Mouse (Mus musculus) heart, embryonic 16.5 days (tissue): ENCODE results near the gene Gipc2. TPM values are rescaled to one million over a fixed set of nuclear protein-coding genes. Genes with fewer than 3 reads are reported as not detected.

Experiments
- ATAC-seq: fragments of 200-750 bp; cut with Nextera tagmentation; replicated peaks from 2 replicates; pipeline ENCODE4 v1.8.0; 2017; ENCODE audit warnings: moderate number of reproducible peaks; ENCODE audit not compliant: insufficient read depth, low FRiP score; ENCODE audit errors: extremely low read depth
- H3K27ac ChIP-seq: fragments of 300-500 bp; sonication (generic); 2 replicates; pipeline ENCODE4 v1.5.1; 2014; ENCODE audit warnings: mild to moderate bottlenecking, low read length, control low read depth, moderate library complexity
- H3K27me3 ChIP-seq: fragments of 300-500 bp; sonication (generic); 2 replicates; pipeline ENCODE4 v1.6.1; 2014; ENCODE audit warnings: low read length, mixed read lengths; ENCODE audit not compliant: control insufficient read depth, insufficient read depth
- H3K36me3 ChIP-seq: fragments of 300-500 bp; sonication (generic); 2 replicates; pipeline ENCODE4 v1.6.1; 2014; ENCODE audit not compliant: control insufficient read depth, insufficient read depth
- H3K4me1 ChIP-seq: fragments of 300-500 bp; sonication (generic); 2 replicates; pipeline ENCODE4 v1.6.1; 2014; ENCODE audit warnings: low read length, mixed read lengths; ENCODE audit not compliant: control insufficient read depth, insufficient read depth
- H3K4me2 ChIP-seq: fragments of 300-500 bp; sonication (generic); 2 replicates; pipeline ENCODE4 v1.6.1; 2014; ENCODE audit warnings: low read depth, mild to moderate bottlenecking, control low read depth, low read length
- H3K4me3 ChIP-seq: fragments of 300-500 bp; sonication (generic); 2 replicates; pipeline ENCODE4 v1.5.1; 2014; ENCODE audit warnings: mild to moderate bottlenecking, control low read depth, low read length
- H3K9ac ChIP-seq: fragments of 300-500 bp; sonication (generic); 2 replicates; pipeline ENCODE4 v1.6.1; 2014; ENCODE audit warnings: low read length, control low read depth
- H3K9me3 ChIP-seq: fragments of 300-500 bp; sonication (generic); replicated peaks from 2 replicates; pipeline ENCODE4 v1.6.1; 2016; ENCODE audit warnings: low read length; ENCODE audit not compliant: control insufficient read depth
- WGBS: fragments of 180-500 bp; shearing (Covaris S2); extraction: QIAGEN DNeasy Blood & Tissue Kit; methylation state at CpG from one replicate; pipeline ENCODE4 v1.1.7; 2014; 5-methylcytosine and 5-hydroxymethylcytosine counted together
- polyA plus RNA-seq: library from polyadenylated mRNA; unstranded; fragments of >200 nt; fragmentation: Nextera tagmentation; extraction: Ambion mirVana; gene quantifications from 2 replicates; pipeline ENCODE4 v1.2.1, GENCODE M21; 2015

Gene Gipc2
- polyA plus RNA-seq, 1 experiment from 2014 or later, result 5.7 TPM

DNA sequence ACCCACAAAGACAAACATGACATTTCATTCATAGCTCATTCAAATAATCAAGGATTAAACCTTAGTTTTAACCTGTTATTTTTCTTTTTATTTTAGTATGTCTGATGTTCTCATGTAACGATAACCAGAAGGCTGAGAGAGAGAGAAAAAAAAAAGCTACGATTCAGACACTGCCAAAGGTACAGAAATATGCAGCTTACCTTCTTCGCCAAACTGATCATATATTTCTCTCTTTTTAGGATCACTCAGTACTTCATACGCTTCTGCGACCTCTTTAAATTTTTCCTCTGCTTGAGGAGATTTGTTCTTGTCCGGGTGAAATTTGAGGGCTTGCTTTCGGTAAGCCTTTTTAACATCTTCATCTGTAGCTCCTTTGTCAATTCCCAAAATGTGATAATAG is 27.1 kb upstream of the Gipc2 start:
- Histone ChIP-seq H3K4me1 (peaks cover 20% of the 10 kb centered on the region), H3K27me3 (no peaks in the 10 kb centered on the region), H3K4me3 (peak overlapping the region; percentile 59), H3K9me3 (no peaks in the 10 kb centered on the region), H3K36me3 (no peaks in the 10 kb centered on the region), H3K4me2 (peak overlapping the region; percentile 58), H3K9ac (peak overlapping the region; percentile 87), H3K27ac (peak overlapping the region; percentile 88)
- WGBS, result 2% methylated on average over 7 of the region's 7 CpGs
- no peak for ATAC-seq

DNA sequence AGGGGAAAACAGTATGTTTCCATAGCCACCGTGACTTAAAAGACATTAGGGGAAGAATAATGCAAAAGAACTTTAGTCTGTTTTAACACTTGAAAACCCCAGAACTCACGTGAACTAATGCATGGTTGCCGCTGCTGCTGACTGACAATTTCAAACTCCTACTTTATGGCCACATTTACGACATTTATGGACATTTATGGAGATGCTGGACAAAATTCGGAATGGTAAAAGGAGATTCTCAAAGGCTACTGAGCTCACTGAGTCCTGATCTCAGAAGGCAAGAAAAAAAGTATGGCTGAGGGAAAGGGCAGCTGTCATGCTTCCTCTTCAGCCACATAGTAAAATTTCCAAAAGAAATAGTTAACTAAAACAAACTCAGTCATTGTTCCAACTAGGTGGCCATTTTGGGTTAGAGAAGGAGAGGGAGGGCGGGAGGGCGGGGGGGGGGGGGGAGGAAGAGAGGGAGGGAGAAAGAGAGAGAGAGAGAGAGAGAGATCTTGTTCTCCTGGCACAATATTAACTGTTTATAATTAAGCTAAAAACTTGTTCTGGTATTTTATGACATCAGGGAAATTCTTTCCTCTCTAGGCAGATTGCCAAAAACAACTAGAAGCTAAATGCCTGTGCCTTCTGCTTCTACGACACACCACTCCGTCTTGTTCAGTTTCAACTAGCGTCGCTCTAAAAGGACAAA is 26.4 kb upstream of the Gipc2 start:
- Histone ChIP-seq H3K9ac (peak overlapping the region; percentile 77), H3K27ac (peak overlapping the region; percentile 96), H3K27me3 (no peaks in the 10 kb centered on the region), H3K9me3 (no peaks in the 10 kb centered on the region), H3K36me3 (no peaks in the 10 kb centered on the region), H3K4me3 (peak overlapping the region; percentile 61), H3K4me1 (peaks cover 25% of the 10 kb centered on the region), H3K4me2 (peak overlapping the region; percentile 71)
- 9% methylated on average over 10 of the region's 11 CpGs for WGBS
- ATAC-seq, result no peak

DNA sequence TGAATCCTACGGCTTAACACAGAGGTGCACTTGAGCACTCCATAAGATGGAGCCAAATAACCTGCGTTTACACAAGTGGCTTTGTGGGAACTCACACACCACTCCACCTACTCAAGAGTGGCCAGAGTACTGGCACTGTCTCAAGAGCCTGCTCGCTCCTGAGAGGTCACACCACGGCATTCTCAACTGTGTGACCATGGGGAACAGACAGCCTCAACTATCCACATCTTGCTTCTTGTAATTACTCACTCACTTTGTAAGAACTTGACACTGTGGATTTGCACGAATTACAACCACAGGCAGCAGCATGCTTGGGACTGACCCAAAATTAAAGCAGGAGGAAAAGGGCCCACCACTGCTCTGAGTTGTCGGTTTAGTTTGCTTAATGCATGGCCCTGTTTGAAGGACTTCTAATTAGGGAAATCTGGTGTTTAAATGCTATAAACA is 25.8 kb upstream of the Gipc2 start:
- Histone ChIP-seq H3K27me3 (no peaks in the 10 kb centered on the region), H3K36me3 (no peaks in the 10 kb centered on the region), H3K9me3 (no peaks in the 10 kb centered on the region), H3K4me3 (peak overlapping the region; percentile 61), H3K9ac (peak overlapping the region; percentile 77), H3K4me1 (peaks cover 26% of the 10 kb centered on the region), H3K27ac (peak overlapping the region; percentile 96), H3K4me2 (peak overlapping the region; percentile 71)
- WGBS, result 6% methylated on average over 6 of the region's 6 CpGs
- peak; percentile 52 for ATAC-seq

DNA sequence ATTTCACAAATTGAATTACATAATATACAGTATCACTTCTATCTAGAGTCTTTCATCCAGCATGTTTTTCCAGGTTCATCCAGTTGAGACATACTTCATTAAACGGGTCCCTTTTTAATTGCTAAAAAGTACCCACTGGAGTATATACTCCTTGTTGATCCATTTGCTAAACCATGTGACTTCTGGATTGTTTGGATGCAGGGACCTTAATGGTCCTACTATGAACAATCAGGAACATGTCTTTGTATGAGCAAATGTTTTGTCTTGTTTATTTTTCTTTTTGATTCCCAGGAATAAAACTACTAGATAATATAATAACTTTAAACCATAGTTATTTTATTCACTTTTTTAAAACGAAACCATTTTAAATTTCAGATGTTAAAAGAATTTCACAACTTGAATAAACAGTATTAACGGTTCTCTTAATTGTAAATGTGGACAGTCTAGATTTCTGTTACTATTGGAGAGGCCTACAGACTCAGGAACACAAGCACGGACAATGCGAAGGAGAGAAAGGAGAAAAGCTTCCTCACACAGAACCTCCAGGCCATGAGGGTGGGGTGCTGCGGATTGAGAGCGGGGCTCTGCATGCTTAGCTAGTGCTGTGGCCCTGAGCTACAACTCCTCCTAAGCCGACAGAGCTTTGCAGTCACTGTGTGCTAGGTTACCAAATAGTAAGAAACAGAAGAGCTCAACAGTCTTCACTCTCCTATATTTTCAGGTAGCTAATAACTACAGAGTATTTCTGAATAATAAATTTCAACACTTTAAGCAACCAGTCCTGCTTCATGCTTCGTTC is 24.8 kb upstream of the Gipc2 start:
- no peaks in the 10 kb centered on the region for H3K27me3 ChIP-seq
- peaks cover 35% of the 10 kb centered on the region for H3K4me1 ChIP-seq
- peak overlapping the region; percentile 71 for H3K4me2 ChIP-seq
- ATAC-seq, result no peak
- H3K36me3 ChIP-seq, result no peaks in the 10 kb centered on the region
- peak overlapping the region; percentile 77 for H3K9ac ChIP-seq
- H3K9me3 ChIP-seq, result no peaks in the 10 kb centered on the region
- H3K27ac ChIP-seq, result peak overlapping the region; percentile 70
- 45% methylated on average over 9 of the region's 9 CpGs for WGBS
- peak overlapping the region; percentile 50 for H3K4me3 ChIP-seq

DNA sequence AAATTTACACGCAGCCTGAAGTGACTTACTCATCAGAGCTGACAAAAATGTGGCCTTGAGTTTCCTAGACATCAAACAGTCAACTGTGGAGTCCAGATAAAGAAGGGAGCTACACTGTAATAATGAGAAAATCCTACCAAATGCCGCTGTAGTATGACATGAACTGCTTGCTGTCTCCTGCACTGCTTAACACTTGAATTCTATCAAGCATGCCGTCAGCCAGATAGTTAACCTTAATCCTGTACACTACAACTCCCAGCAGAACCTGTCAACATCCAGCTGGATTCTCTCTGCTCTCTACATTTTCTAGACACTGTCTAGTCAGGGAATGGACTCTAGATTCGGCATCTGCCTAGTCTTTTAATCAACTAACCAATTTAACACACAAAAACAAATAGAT is 23.3 kb upstream of the Gipc2 start:
- Histone ChIP-seq H3K4me2 (peak overlapping the region; percentile 56), H3K27ac (peak overlapping the region; percentile 83), H3K4me1 (peaks cover 40% of the 10 kb centered on the region), H3K9me3 (no peaks in the 10 kb centered on the region), H3K9ac (peak overlapping the region; percentile 60), H3K4me3 (peak overlapping the region; percentile 34), H3K36me3 (peaks cover 10% of the 10 kb centered on the region), H3K27me3 (no peaks in the 10 kb centered on the region)
- peak; percentile 23; the same call in 1 of the 2 replicates for ATAC-seq
- 18% methylated on average over 4 of the region's 4 CpGs for WGBS

DNA sequence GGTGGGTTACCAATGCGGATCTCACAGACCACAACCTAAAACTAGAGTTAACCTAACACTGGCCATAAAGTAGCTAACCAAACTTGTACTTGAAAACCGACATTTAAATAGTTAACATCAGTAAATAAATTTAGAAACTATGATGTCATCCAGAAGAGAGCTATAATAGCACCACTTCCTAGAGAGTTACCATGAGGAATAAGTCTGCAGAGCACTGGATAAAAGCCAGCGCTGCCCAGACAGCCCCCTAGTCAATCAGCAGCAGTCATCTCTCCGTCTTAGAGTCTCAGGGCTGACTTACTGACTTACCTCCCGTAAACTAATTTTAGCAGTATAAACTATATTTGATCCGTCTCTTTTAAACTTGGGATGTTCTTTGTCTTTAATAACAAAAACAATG is 20.1 kb upstream of the Gipc2 start:
- peak; percentile 66; the same call in 1 of the 2 replicates for ATAC-seq
- Histone ChIP-seq H3K27ac (peak overlapping the region; percentile 53), H3K4me1 (peaks cover 40% of the 10 kb centered on the region), H3K9ac (peak overlapping the region; percentile 55), H3K4me3 (peak overlapping the region; percentile 22), H3K4me2 (peak overlapping the region; percentile 46), H3K27me3 (no peaks in the 10 kb centered on the region), H3K36me3 (peaks cover 13% of the 10 kb centered on the region), H3K9me3 (no peaks in the 10 kb centered on the region)
- WGBS, result 34% methylated on average over 6 of the region's 6 CpGs

DNA sequence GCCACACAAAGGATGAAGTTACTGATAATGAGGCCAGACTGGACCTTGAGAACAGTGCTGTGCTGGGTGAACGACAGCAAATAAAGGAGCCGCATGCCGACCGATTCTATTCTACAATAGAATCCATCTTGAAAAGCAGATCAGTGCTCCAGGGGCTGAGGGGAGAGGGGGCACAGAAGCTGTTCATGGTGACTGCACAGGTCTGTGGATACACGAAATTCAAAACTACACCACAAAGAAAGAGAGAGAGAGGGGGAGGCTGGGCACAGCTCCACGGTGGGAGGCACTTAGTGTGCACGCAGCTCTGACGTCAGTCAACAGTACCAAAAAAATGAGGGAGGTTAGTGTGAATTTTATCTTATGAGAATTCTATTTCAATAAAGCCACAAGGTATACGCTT is 17.5 kb upstream of the Gipc2 start:
- no peak overlapping the region for H3K9ac ChIP-seq
- H3K9me3 ChIP-seq, result no peaks in the 10 kb centered on the region
- H3K27ac ChIP-seq, result no peak overlapping the region
- no peak overlapping the region for H3K4me3 ChIP-seq
- no peak for ATAC-seq
- peaks cover 20% of the 10 kb centered on the region for H3K4me1 ChIP-seq
- WGBS, result 84% methylated on average over 9 of the region's 9 CpGs
- H3K4me2 ChIP-seq, result no peak overlapping the region
- peaks cover 13% of the 10 kb centered on the region for H3K36me3 ChIP-seq
- H3K27me3 ChIP-seq, result no peaks in the 10 kb centered on the region

DNA sequence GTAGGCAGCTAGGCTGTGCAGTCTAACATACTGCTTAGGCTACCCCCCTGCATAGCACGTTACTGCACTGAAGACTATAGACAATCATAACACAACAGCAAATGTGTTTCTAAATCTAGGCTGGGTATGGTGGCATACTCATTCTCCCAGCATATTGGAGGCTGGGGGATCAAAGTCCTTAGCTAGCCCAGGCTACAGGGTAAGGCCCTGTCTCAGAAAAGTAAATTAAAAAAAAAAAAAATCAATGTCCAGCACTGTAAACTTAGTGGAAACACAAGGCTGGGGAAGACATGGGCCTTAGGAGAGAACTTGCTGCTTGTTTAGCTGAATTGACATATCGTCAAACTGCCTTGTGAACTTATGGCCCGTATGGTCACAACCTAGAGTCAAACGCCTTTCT is 14.6 kb upstream of the Gipc2 start:
- Histone ChIP-seq H3K27ac (no peak overlapping the region), H3K9me3 (no peaks in the 10 kb centered on the region), H3K9ac (no peak overlapping the region), H3K4me3 (no peak overlapping the region), H3K36me3 (peaks cover 13% of the 10 kb centered on the region), H3K4me2 (no peak overlapping the region), H3K4me1 (peaks cover 3% of the 10 kb centered on the region), H3K27me3 (no peaks in the 10 kb centered on the region)
- no peak for ATAC-seq
- WGBS, result 93% methylated on average over 4 of the region's 4 CpGs

DNA sequence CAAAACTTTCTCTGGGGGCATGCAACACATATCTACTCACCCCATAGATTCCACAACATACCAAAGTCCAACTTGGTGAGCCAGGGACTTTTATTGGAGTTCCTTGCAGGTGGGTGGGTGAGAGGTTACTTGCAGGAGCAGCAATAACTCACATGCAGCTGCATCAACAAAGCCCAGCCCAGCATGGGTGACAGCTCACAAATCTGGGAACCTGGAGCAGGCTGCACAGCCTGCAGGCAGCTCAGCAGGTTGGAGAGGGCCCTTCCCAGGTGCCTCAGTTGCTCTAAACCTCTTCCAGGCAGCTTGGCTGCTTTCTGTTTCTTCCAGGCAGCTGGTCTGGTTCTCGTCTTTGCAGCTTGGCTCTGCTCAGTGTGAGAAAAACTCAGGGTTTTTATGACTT is 13.3 kb upstream of the Gipc2 start:
- H3K4me2 ChIP-seq, result no peak overlapping the region
- no peak for ATAC-seq
- H3K9me3 ChIP-seq, result no peaks in the 10 kb centered on the region
- H3K4me1 ChIP-seq, result no peaks in the 10 kb centered on the region
- H3K27ac ChIP-seq, result no peak overlapping the region
- no peaks in the 10 kb centered on the region for H3K27me3 ChIP-seq
- 72% methylated on average over 1 of the region's 1 CpGs for WGBS
- H3K4me3 ChIP-seq, result no peak overlapping the region
- peaks cover 3% of the 10 kb centered on the region for H3K36me3 ChIP-seq
- H3K9ac ChIP-seq, result no peak overlapping the region
